10 mouse cellular contexts compared by ENCODE assay signal in the genomic region with DNA sequence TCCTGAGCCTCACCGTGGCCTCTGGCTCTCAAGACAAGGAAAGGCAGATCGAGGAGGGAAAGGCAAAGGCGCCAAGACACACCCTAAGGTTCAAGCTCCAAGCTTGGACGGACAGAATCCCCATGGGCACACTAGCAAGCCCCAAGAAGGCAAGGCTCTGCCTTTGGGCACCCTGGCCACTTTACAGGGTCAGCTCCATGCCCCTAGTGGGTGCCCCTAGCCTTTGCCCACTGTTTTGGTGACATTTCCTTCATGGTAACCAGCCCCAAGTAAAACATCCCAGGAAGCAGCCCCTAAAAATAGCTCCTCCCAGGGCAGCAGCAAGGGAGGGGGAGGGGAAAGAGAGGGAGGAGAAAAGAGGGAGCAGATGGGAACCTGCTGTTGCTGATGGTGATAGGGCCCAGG. TPM values are rescaled to one million over a fixed set of nuclear protein-coding genes. Genes with fewer than 3 reads are reported as not detected.
A peak's percentile ranks its signal among the peaks of the same experiment; 100 is the strongest.
DNase-seq lines count a peak whose midpoint lies in the region; ATAC-seq and TF ChIP-seq lines count a peak whose summit lies in the region.
"Had no signal": no experiment of that assay in that cellular context is flagged by ENCODE, and none has a peak within 500 bp of the region (broad histone marks: within the 10 kb centered on the region; RNA-seq: fewer than 3 reads in every experiment).

No protein-coding gene starts in this region.

- WGBS in forebrain, embryonic 14.5 days: 81% methylated on average over 4 of the region's 4 CpGs
- WGBS in forebrain, embryonic 15.5 days: 83% methylated on average over 4 of the region's 4 CpGs
- WGBS in lung, embryonic 16.5 days: 67% methylated on average over 4 of the region's 4 CpGs
- 37% methylated on average over 4 of the region's 4 CpGs for WGBS in lung, adult 2 months
- WGBS in heart, embryonic 10.5 days: 61% methylated on average over 4 of the region's 4 CpGs
- WGBS in liver, embryonic 16.5 days (ENCODE audit: insufficient replicate concordance): 41% methylated on average over 4 of the region's 4 CpGs
- WGBS in midbrain, embryonic 11.5 days: 74% methylated on average over 4 of the region's 4 CpGs

- H3K9me3 ChIP-seq in forebrain, embryonic 14.5 days (replicated peaks; ENCODE audit: control insufficient read depth, low read length): no peaks in the 10 kb centered on the region
- H3K9me3 ChIP-seq in forebrain, embryonic 15.5 days: no peaks in the 10 kb centered on the region
- H3K9me3 ChIP-seq in lung, embryonic 16.5 days (ENCODE audit: control insufficient read depth, low read length): no peaks in the 10 kb centered on the region
- H3K9me3 ChIP-seq in heart, embryonic 10.5 days: no peaks in the 10 kb centered on the region
- H3K9me3 ChIP-seq in liver, embryonic 16.5 days (replicated peaks; ENCODE audit: control insufficient read depth, low read length): no peaks in the 10 kb centered on the region
- H3K9me3 ChIP-seq in midbrain, embryonic 11.5 days (ENCODE audit: control insufficient read depth, low read length): no peaks in the 10 kb centered on the region
- H3K9me3 ChIP-seq: embryonic facial prominence, embryonic 15.5 days had no signal

- no peak overlapping the region for H3K27ac ChIP-seq in forebrain, embryonic 14.5 days (ENCODE audit: low read depth, low read length)
- no peak overlapping the region for H3K27ac ChIP-seq in forebrain, embryonic 15.5 days (replicated peaks)
- H3K27ac ChIP-seq in lung, embryonic 16.5 days (ENCODE audit: low read length): 0 out of 2 replicates have a peak overlapping the region, but pooled peaks have one; percentile 18
- peak overlapping the region; percentile 83 for H3K27ac ChIP-seq in heart, embryonic 10.5 days
- H3K27ac ChIP-seq in liver, embryonic 16.5 days (ENCODE audit: low read length): peak overlapping the region; percentile 22; the same call in 1 of the 2 replicates
- H3K27ac ChIP-seq in midbrain, embryonic 11.5 days (ENCODE audit: low read depth, low read length): no peak overlapping the region
- H3K27ac ChIP-seq: embryonic facial prominence, embryonic 15.5 days; liver, embryonic 14.5 days had no signal

- H3K4me3 ChIP-seq in forebrain, embryonic 14.5 days (ENCODE audit: low read depth, low read length): no peak overlapping the region
- H3K4me3 ChIP-seq in forebrain, embryonic 15.5 days: no peak overlapping the region
- H3K4me3 ChIP-seq in lung, embryonic 16.5 days (ENCODE audit: low read length): no peak overlapping the region
- H3K4me3 ChIP-seq in lung, adult 2 months (replicated peaks; ENCODE audit: extremely low read depth, low read depth, low read length): no peak overlapping the region
- H3K4me3 ChIP-seq in heart, embryonic 10.5 days: 0 out of 2 replicates have a peak overlapping the region, but pooled peaks have one; percentile 32
- H3K4me3 ChIP-seq in liver, embryonic 16.5 days (ENCODE audit: low read depth, low read length): no peak overlapping the region
- H3K4me3 ChIP-seq in midbrain, embryonic 11.5 days (ENCODE audit: low read depth, low read length): no peak overlapping the region
- H3K4me3 ChIP-seq: embryonic facial prominence, embryonic 15.5 days had no signal

- ATAC-seq in forebrain, embryonic 14.5 days: peak; percentile 37; the same call in 1 of the 2 replicates
- ATAC-seq in forebrain, embryonic 15.5 days (replicated peaks): no peak
- ATAC-seq in lung, embryonic 16.5 days (ENCODE audit: low read depth): no peak
- ATAC-seq in liver, embryonic 16.5 days (ENCODE audit: low read depth): no peak
- no peak for ATAC-seq in midbrain, embryonic 11.5 days (ENCODE audit: low FRiP score)

- no peaks in the 10 kb centered on the region for H3K4me1 ChIP-seq in forebrain, embryonic 14.5 days (ENCODE audit: control insufficient read depth, insufficient read depth, low read length)
- H3K4me1 ChIP-seq in forebrain, embryonic 15.5 days: peaks cover 11% of the 10 kb centered on the region
- H3K4me1 ChIP-seq in lung, embryonic 16.5 days (replicated peaks; ENCODE audit: control insufficient read depth, insufficient read depth, low read length): peaks cover 22% of the 10 kb centered on the region
- peaks cover 15% of the 10 kb centered on the region for H3K4me1 ChIP-seq in lung, adult 2 months (ENCODE audit: control insufficient read depth, insufficient read depth, low read length)
- H3K4me1 ChIP-seq in heart, embryonic 10.5 days: peaks cover 67% of the 10 kb centered on the region
- peaks cover 9% of the 10 kb centered on the region for H3K4me1 ChIP-seq in liver, embryonic 16.5 days (ENCODE audit: control insufficient read depth, low read depth, low read length)
- H3K4me1 ChIP-seq in midbrain, embryonic 11.5 days (ENCODE audit: control insufficient read depth, insufficient read depth, low read length): no peaks in the 10 kb centered on the region

- H3K9ac ChIP-seq in forebrain, embryonic 14.5 days (ENCODE audit: low read length): no peak overlapping the region
- no peak overlapping the region for H3K9ac ChIP-seq in forebrain, embryonic 15.5 days (replicated peaks)
- no peak overlapping the region for H3K9ac ChIP-seq in lung, embryonic 16.5 days (ENCODE audit: low read length)
- H3K9ac ChIP-seq in liver, embryonic 16.5 days (ENCODE audit: low read depth, low read length): no peak overlapping the region
- H3K9ac ChIP-seq in midbrain, embryonic 11.5 days (ENCODE audit: low read length): no peak overlapping the region
- H3K9ac ChIP-seq: embryonic facial prominence, embryonic 15.5 days; liver, embryonic 14.5 days had no signal

- no peak for TF ChIP-seq POLR2A in lung, adult 2 months (IDR thresholded peaks at IDR 0.05; ENCODE audit: borderline replicate concordance, extremely low read depth, low read depth, low read length)

- no peaks in the 10 kb centered on the region for H3K27me3 ChIP-seq in forebrain, embryonic 14.5 days (replicated peaks; ENCODE audit: control insufficient read depth, insufficient read depth, low read length)
- H3K27me3 ChIP-seq in forebrain, embryonic 15.5 days: no peaks in the 10 kb centered on the region
- no peaks in the 10 kb centered on the region for H3K27me3 ChIP-seq in lung, embryonic 16.5 days (ENCODE audit: control insufficient read depth, insufficient read depth, low read depth, low read length)
- H3K27me3 ChIP-seq in heart, embryonic 10.5 days (ENCODE audit: insufficient read depth, poor library complexity, severe bottlenecking): no peaks in the 10 kb centered on the region
- no peaks in the 10 kb centered on the region for H3K27me3 ChIP-seq in liver, embryonic 16.5 days (ENCODE audit: control insufficient read depth, insufficient read depth, low read depth, low read length)
- no peaks in the 10 kb centered on the region for H3K27me3 ChIP-seq in midbrain, embryonic 11.5 days (ENCODE audit: control insufficient read depth, insufficient read depth, low read length)
- H3K27me3 ChIP-seq: embryonic facial prominence, embryonic 15.5 days had no signal

- H3K36me3 ChIP-seq in forebrain, embryonic 14.5 days (ENCODE audit: control insufficient read depth, insufficient read depth, low read length): peaks cover 67% of the 10 kb centered on the region
- peaks cover 7% of the 10 kb centered on the region; the same call in 1 of the 2 replicates for H3K36me3 ChIP-seq in forebrain, embryonic 15.5 days
- H3K36me3 ChIP-seq in lung, embryonic 16.5 days (ENCODE audit: control insufficient read depth, insufficient read depth, low read length): peaks cover 10% of the 10 kb centered on the region
- peaks cover 91% of the 10 kb centered on the region for H3K36me3 ChIP-seq in heart, embryonic 10.5 days
- H3K36me3 ChIP-seq in liver, embryonic 16.5 days (ENCODE audit: control insufficient read depth, insufficient read depth): no peaks in the 10 kb centered on the region; the same call in 1 of the 2 replicates
- peaks cover 16% of the 10 kb centered on the region for H3K36me3 ChIP-seq in midbrain, embryonic 11.5 days (ENCODE audit: control insufficient read depth, insufficient read depth, low read length)

- no peak overlapping the region for H3K4me2 ChIP-seq in forebrain, embryonic 14.5 days (ENCODE audit: low read length)
- H3K4me2 ChIP-seq in forebrain, embryonic 15.5 days (replicated peaks): no peak overlapping the region
- H3K4me2 ChIP-seq in lung, embryonic 16.5 days (ENCODE audit: low read depth, low read length): no peak overlapping the region
- no peak overlapping the region for H3K4me2 ChIP-seq in liver, embryonic 16.5 days (ENCODE audit: low read depth, low read length)
- H3K4me2 ChIP-seq in midbrain, embryonic 11.5 days: no peak overlapping the region
- H3K4me2 ChIP-seq: embryonic facial prominence, embryonic 15.5 days had no signal

- no peak for DNase-seq in forebrain, embryonic 14.5 days (ENCODE audit: low spot score)
- no peak for DNase-seq in lung, adult 2 months
- no peak for DNase-seq in heart, embryonic 10.5 days (ENCODE audit: low spot score)
- no peak for DNase-seq in embryo, embryonic 11 days
- DNase-seq in midbrain, embryonic 11.5 days (ENCODE audit: low spot score, missing footprints): no peak

- TF ChIP-seq CTCF in lung, adult 2 months (IDR thresholded peaks at IDR 0.05; ENCODE audit: insufficient read depth, low read length): no peak

RNA-seq across cellular contexts. Expression of a gene that starts 7.3 kb away (rescaled TPM):
- polyA plus RNA-seq in forebrain, embryonic 14.5 days (2014; fragmentation: Nextera tagmentation; extraction: Ambion mirVana): 82.6 and 110 TPM in 2 replicates
- polyA plus RNA-seq in forebrain, embryonic 15.5 days (2015; fragmentation: Nextera tagmentation; extraction: Ambion mirVana): 86.8 and 95.6 TPM in 2 replicates
- 33.7 and 37.0 TPM in 2 replicates for polyA plus RNA-seq in lung, embryonic 16.5 days (2015; fragmentation: Nextera tagmentation; extraction: Ambion mirVana)
- 30.1 and 30.9 TPM in 2 replicates for polyA plus RNA-seq in lung, adult 2 months (2012; rRNA removed)
- 60.6 and 65.3 TPM in 2 replicates for polyA plus RNA-seq in heart, embryonic 10.5 days (2016; fragmentation: Nextera tagmentation; extraction: Ambion mirVana)
- 4.1 and 5.2 TPM in 2 replicates for polyA plus RNA-seq in liver, embryonic 16.5 days (2015; fragmentation: Nextera tagmentation; extraction: Ambion mirVana)
- 35.9 and 39.5 TPM in 2 replicates for polyA plus RNA-seq in midbrain, embryonic 11.5 days (2014; fragmentation: Nextera tagmentation; extraction: Ambion mirVana)

RNA-seq across cellular contexts. Expression of a gene that starts 49.8 kb away (rescaled TPM):
- 0.21 and 0.47 TPM in 2 replicates for polyA plus RNA-seq in forebrain, embryonic 14.5 days (2014; fragmentation: Nextera tagmentation; extraction: Ambion mirVana)
- 0.27 and 0.28 TPM in 2 replicates for polyA plus RNA-seq in forebrain, embryonic 15.5 days (2015; fragmentation: Nextera tagmentation; extraction: Ambion mirVana)
- polyA plus RNA-seq in lung, embryonic 16.5 days (2015; fragmentation: Nextera tagmentation; extraction: Ambion mirVana): 1.8 and 2.1 TPM in 2 replicates
- polyA plus RNA-seq in lung, adult 2 months (2012; rRNA removed): 2.2 and 6.1 TPM in 2 replicates
- polyA plus RNA-seq in heart, embryonic 10.5 days (2016; fragmentation: Nextera tagmentation; extraction: Ambion mirVana): 0.23 and 0.30 TPM in 2 replicates
- polyA plus RNA-seq in liver, embryonic 16.5 days (2015; fragmentation: Nextera tagmentation; extraction: Ambion mirVana): 0.91 and 1.2 TPM in 2 replicates
- 0.22 and 0.40 TPM in 2 replicates for polyA plus RNA-seq in midbrain, embryonic 11.5 days (2014; fragmentation: Nextera tagmentation; extraction: Ambion mirVana)

RNA-seq across cellular contexts. Expression of a gene that starts 52.3 kb away (rescaled TPM):
- 12.5 and 14.2 TPM in 2 replicates for polyA plus RNA-seq in forebrain, embryonic 14.5 days (2014; fragmentation: Nextera tagmentation; extraction: Ambion mirVana)
- 15.7 and 16.9 TPM in 2 replicates for polyA plus RNA-seq in forebrain, embryonic 15.5 days (2015; fragmentation: Nextera tagmentation; extraction: Ambion mirVana)
- 26.6 and 29.9 TPM in 2 replicates for polyA plus RNA-seq in lung, embryonic 16.5 days (2015; fragmentation: Nextera tagmentation; extraction: Ambion mirVana)
- 36.9 and 44.0 TPM in 2 replicates for polyA plus RNA-seq in lung, adult 2 months (2012; rRNA removed)
- polyA plus RNA-seq in heart, embryonic 10.5 days (2016; fragmentation: Nextera tagmentation; extraction: Ambion mirVana): 17.5 and 19.7 TPM in 2 replicates
- polyA plus RNA-seq in liver, embryonic 16.5 days (2015; fragmentation: Nextera tagmentation; extraction: Ambion mirVana): 14.5 and 16.7 TPM in 2 replicates
- 22.0 and 23.0 TPM in 2 replicates for polyA plus RNA-seq in midbrain, embryonic 11.5 days (2014; fragmentation: Nextera tagmentation; extraction: Ambion mirVana)

Comparison
In these comparisons a context has a peak if more than half of its experiments do, and no peak if none do; other contexts are left out.
1. H3K27ac ChIP-seq: peak in lung, embryonic 16.5 days (single experiment), heart, embryonic 10.5 days (single experiment) and liver, embryonic 16.5 days (single experiment); none in forebrain, embryonic 14.5 days (single experiment), forebrain, embryonic 15.5 days (single experiment) and midbrain, embryonic 11.5 days (single experiment).